Mouse (Mus musculus): Measurements from ENCODE around the gene Tma7. TPM values are rescaled to one million over a fixed set of nuclear protein-coding genes. Genes with fewer than 3 reads are reported as not detected.

Tma7 gene
- polyA plus RNA-seq, 1 experiment from 2014 or later = 505 TPM

GRCm38 (mm10) chr9:109041351-109041750 is 41.0 kb downstream of the Tma7 start:
- no peaks in the 10 kb centered on the region for H3K36me3 ChIP-seq (ENCODE audit: control insufficient read depth, insufficient read depth)
- H3K4me1 ChIP-seq (replicated peaks; ENCODE audit: control insufficient read depth, insufficient read depth, low read length) = peaks cover 12% of the 10 kb centered on the region
- H3K27ac ChIP-seq (ENCODE audit: low read length) = no peak overlapping the region
- H3K4me2 ChIP-seq (ENCODE audit: low read length) = no peak overlapping the region
- WGBS = 74% methylated on average over 7 of the region's 7 CpGs
- H3K9ac ChIP-seq (replicated peaks; ENCODE audit: low read depth, low read length) = no peak overlapping the region
- H3K27me3 ChIP-seq (replicated peaks; ENCODE audit: control insufficient read depth, insufficient read depth, low read length) = no peaks in the 10 kb centered on the region
- no peak for ATAC-seq
- H3K4me3 ChIP-seq (replicated peaks; ENCODE audit: low read length) = no peak overlapping the region
- H3K9me3 ChIP-seq (ENCODE audit: control insufficient read depth, low read length) = no peaks in the 10 kb centered on the region

- no peak overlapping the region for H3K27ac ChIP-seq (ENCODE audit: low read length)
- H3K4me1 ChIP-seq (replicated peaks; ENCODE audit: control insufficient read depth, insufficient read depth, low read length) = peaks cover 12% of the 10 kb centered on the region
- no peak overlapping the region for H3K9ac ChIP-seq (replicated peaks; ENCODE audit: low read depth, low read length)
- no peak overlapping the region for H3K4me2 ChIP-seq (ENCODE audit: low read length)
- H3K36me3 ChIP-seq (ENCODE audit: control insufficient read depth, insufficient read depth) = no peaks in the 10 kb centered on the region
- ATAC-seq = no peak
- H3K27me3 ChIP-seq (replicated peaks; ENCODE audit: control insufficient read depth, insufficient read depth, low read length) = no peaks in the 10 kb centered on the region
- no peak overlapping the region for H3K4me3 ChIP-seq (replicated peaks; ENCODE audit: low read length)
- H3K9me3 ChIP-seq (ENCODE audit: control insufficient read depth, low read length) = no peaks in the 10 kb centered on the region
- WGBS = 71% methylated on average over 6 of the region's 6 CpGs
These were observed 41.5 kb downstream of the Tma7 start for GRCm38 (mm10) chr9:109040906-109041305.

DNA sequence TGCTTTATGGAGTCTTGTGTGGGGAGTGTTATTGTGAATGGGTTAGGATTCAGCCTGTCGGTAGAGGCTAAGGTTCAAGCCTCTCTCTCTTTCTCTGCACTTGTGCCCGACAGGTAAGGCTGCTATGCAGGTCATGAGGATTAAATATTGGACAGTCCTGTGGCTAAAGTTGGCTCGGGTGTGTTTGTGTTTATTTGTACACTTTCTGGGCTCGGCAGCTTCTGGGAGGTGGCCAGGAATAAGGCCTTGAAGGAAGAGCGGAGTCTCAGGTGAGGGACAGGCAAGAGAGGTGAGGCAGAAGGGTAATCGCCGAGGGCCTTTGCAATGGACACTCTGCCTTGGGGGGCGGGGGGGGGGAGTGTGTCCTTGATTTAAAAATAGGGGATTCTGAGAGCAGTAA is 42.2 kb downstream of the Tma7 start:
- Histone ChIP-seq H3K27ac (ENCODE audit: low read length) (no peak overlapping the region), H3K9ac (replicated peaks; ENCODE audit: low read depth, low read length) (no peak overlapping the region), H3K4me3 (replicated peaks; ENCODE audit: low read length) (no peak overlapping the region), H3K27me3 (replicated peaks; ENCODE audit: control insufficient read depth, insufficient read depth, low read length) (no peaks in the 10 kb centered on the region), H3K4me2 (ENCODE audit: low read length) (no peak overlapping the region), H3K9me3 (ENCODE audit: control insufficient read depth, low read length) (no peaks in the 10 kb centered on the region), H3K36me3 (ENCODE audit: control insufficient read depth, insufficient read depth) (no peaks in the 10 kb centered on the region), H3K4me1 (replicated peaks; ENCODE audit: control insufficient read depth, insufficient read depth, low read length) (peaks cover 12% of the 10 kb centered on the region)
- no peak for ATAC-seq
- 81% methylated on average over 8 of the region's 8 CpGs for WGBS

DNA sequence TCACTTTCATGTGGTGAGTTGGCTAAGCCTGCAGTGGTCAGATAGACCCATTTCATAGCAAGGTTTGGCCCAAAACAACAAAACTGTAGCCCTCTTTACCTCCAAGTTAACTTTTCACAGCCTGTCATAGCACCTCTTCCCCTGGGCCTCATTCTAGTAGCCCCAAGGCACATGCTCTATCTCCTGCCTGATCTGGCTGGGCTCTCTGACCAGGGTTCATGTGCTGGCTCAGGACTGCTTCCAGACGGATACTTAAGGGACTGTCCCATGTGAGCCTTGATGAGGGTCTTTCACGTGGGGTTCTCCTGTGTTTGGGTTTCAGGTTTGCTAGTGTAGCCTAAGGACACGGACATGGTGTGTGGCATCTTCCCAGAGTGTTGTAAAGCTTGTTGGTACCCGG is 42.7 kb downstream of the Tma7 start:
- no peak for ATAC-seq
- WGBS = 85% methylated on average over 4 of the region's 4 CpGs
- no peak overlapping the region for H3K27ac ChIP-seq (ENCODE audit: low read length)
- no peak overlapping the region for H3K4me2 ChIP-seq (ENCODE audit: low read length)
- H3K4me1 ChIP-seq (replicated peaks; ENCODE audit: control insufficient read depth, insufficient read depth, low read length) = peaks cover 12% of the 10 kb centered on the region
- no peaks in the 10 kb centered on the region for H3K9me3 ChIP-seq (ENCODE audit: control insufficient read depth, low read length)
- H3K9ac ChIP-seq (replicated peaks; ENCODE audit: low read depth, low read length) = no peak overlapping the region
- H3K27me3 ChIP-seq (replicated peaks; ENCODE audit: control insufficient read depth, insufficient read depth, low read length) = no peaks in the 10 kb centered on the region
- H3K4me3 ChIP-seq (replicated peaks; ENCODE audit: low read length) = no peak overlapping the region
- H3K36me3 ChIP-seq (ENCODE audit: control insufficient read depth, insufficient read depth) = no peaks in the 10 kb centered on the region

DNA sequence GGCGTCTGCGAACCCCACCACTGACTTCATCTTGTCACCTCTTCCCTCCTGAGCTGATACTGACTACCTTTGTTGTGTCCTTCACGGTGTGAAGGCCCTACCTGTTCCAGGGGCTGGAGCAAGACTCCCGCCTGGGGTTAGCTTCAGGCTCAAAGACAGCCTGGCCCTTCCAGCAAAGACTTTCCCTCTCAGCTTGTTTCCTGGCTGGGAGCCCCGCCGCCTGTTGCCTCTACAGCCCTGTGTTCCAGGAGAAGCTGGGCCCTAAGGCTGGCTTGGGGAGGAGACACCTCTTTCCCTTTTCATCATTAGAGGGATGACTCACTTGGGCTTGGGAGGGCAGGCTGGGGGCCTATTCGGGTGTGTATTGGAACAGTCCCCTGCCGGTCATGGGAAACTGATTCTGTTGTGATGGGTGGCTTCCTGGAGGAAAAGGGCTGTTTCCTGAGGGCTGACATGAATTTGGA is 43.5 kb downstream of the Tma7 start:
- no peaks in the 10 kb centered on the region for H3K36me3 ChIP-seq (ENCODE audit: control insufficient read depth, insufficient read depth)
- no peak overlapping the region for H3K27ac ChIP-seq (ENCODE audit: low read length)
- H3K4me1 ChIP-seq (replicated peaks; ENCODE audit: control insufficient read depth, insufficient read depth, low read length) = peaks cover 12% of the 10 kb centered on the region
- ATAC-seq = no peak; the same call in 1 of the 2 replicates
- no peaks in the 10 kb centered on the region for H3K27me3 ChIP-seq (replicated peaks; ENCODE audit: control insufficient read depth, insufficient read depth, low read length)
- H3K9me3 ChIP-seq (ENCODE audit: control insufficient read depth, low read length) = no peaks in the 10 kb centered on the region
- peak overlapping the region; percentile 51 for H3K4me3 ChIP-seq (replicated peaks; ENCODE audit: low read length)
- H3K4me2 ChIP-seq (ENCODE audit: low read length) = peak overlapping the region; percentile 81
- H3K9ac ChIP-seq (replicated peaks; ENCODE audit: low read depth, low read length) = peak overlapping the region; percentile 63
- WGBS = 16% methylated on average over 8 of the region's 8 CpGs

- Histone ChIP-seq H3K9me3 (ENCODE audit: control insufficient read depth, low read length) (no peaks in the 10 kb centered on the region), H3K4me1 (replicated peaks; ENCODE audit: control insufficient read depth, insufficient read depth, low read length) (peaks cover 12% of the 10 kb centered on the region), H3K4me2 (ENCODE audit: low read length) (peak within 1 kb of the TSS; percentile 81), H3K36me3 (ENCODE audit: control insufficient read depth, insufficient read depth) (no peaks in the 10 kb centered on the region), H3K4me3 (replicated peaks; ENCODE audit: low read length) (peak within 1 kb of the TSS; percentile 51), H3K9ac (replicated peaks; ENCODE audit: low read depth, low read length) (peak within 1 kb of the TSS; percentile 63), H3K27ac (ENCODE audit: low read length) (no peak within 1 kb of the TSS), H3K27me3 (replicated peaks; ENCODE audit: control insufficient read depth, insufficient read depth, low read length) (no peaks in the 10 kb centered on the region)
- peak; percentile 74 for ATAC-seq
- WGBS = under 1% methylated on average over 40 of the region's 40 CpGs
These were observed 44.1 kb downstream of the Tma7 start, which contains the start of gene Shisa5 for GRCm38 (mm10) chr9:109038086-109038895. Gene Shisa5 (plus strand): TSS chr9:109038565.

- Histone ChIP-seq H3K4me2 (ENCODE audit: low read length) (no peak overlapping the region), H3K27ac (ENCODE audit: low read length) (no peak overlapping the region), H3K36me3 (ENCODE audit: control insufficient read depth, insufficient read depth) (no peaks in the 10 kb centered on the region; the same call in none of the 2 replicates), H3K4me1 (replicated peaks; ENCODE audit: control insufficient read depth, insufficient read depth, low read length) (no peaks in the 10 kb centered on the region), H3K9me3 (ENCODE audit: control insufficient read depth, low read length) (no peaks in the 10 kb centered on the region), H3K9ac (replicated peaks; ENCODE audit: low read depth, low read length) (no peak overlapping the region), H3K4me3 (replicated peaks; ENCODE audit: low read length) (no peak overlapping the region), H3K27me3 (replicated peaks; ENCODE audit: control insufficient read depth, insufficient read depth, low read length) (no peaks in the 10 kb centered on the region)
- no peak for ATAC-seq
- 88% methylated on average over 6 of the region's 6 CpGs for WGBS
These were observed 50.0 kb downstream of the Tma7 start for GRCm38 (mm10) chr9:109032435-109032834.

GRCm38 (mm10) chr9:109031686-109032085 is 50.7 kb downstream of the Tma7 start:
- Histone ChIP-seq H3K27me3 (replicated peaks; ENCODE audit: control insufficient read depth, insufficient read depth, low read length) (no peaks in the 10 kb centered on the region), H3K4me1 (replicated peaks; ENCODE audit: control insufficient read depth, insufficient read depth, low read length) (no peaks in the 10 kb centered on the region), H3K36me3 (ENCODE audit: control insufficient read depth, insufficient read depth) (no peaks in the 10 kb centered on the region; the same call in none of the 2 replicates), H3K4me3 (replicated peaks; ENCODE audit: low read length) (no peak overlapping the region), H3K4me2 (ENCODE audit: low read length) (no peak overlapping the region), H3K27ac (ENCODE audit: low read length) (no peak overlapping the region), H3K9me3 (ENCODE audit: control insufficient read depth, low read length) (no peaks in the 10 kb centered on the region), H3K9ac (replicated peaks; ENCODE audit: low read depth, low read length) (no peak overlapping the region)
- ATAC-seq = no peak
- 86% methylated on average over 8 of the region's 8 CpGs for WGBS

DNA sequence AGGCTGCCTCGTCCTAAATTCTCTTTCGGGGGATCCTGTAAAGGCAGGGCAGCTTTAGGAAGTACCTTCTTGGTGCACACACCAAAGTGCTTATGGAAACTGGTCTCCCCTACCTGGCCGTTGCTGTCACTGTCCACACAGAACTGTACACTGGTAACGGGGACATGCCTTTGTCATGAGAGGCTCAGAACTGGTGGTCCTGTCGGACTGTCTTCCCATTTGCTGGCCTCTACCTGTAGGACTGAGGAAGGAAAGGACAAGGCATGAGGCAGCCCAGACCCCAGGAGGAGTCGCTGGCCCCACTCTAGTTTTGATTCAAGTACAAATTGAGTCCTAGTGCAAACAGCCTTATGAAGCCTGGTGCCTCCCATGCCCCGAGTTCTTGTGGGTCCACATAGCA is 51.4 kb downstream of the Tma7 start:
- H3K4me2 ChIP-seq (ENCODE audit: low read length) = no peak overlapping the region
- H3K4me3 ChIP-seq (replicated peaks; ENCODE audit: low read length) = no peak overlapping the region
- H3K9ac ChIP-seq (replicated peaks; ENCODE audit: low read depth, low read length) = no peak overlapping the region
- no peaks in the 10 kb centered on the region for H3K27me3 ChIP-seq (replicated peaks; ENCODE audit: control insufficient read depth, insufficient read depth, low read length)
- H3K9me3 ChIP-seq (ENCODE audit: control insufficient read depth, low read length) = no peaks in the 10 kb centered on the region
- ATAC-seq = no peak
- H3K4me1 ChIP-seq (replicated peaks; ENCODE audit: control insufficient read depth, insufficient read depth, low read length) = no peaks in the 10 kb centered on the region
- no peak overlapping the region for H3K27ac ChIP-seq (ENCODE audit: low read length)
- H3K36me3 ChIP-seq (ENCODE audit: control insufficient read depth, insufficient read depth) = no peaks in the 10 kb centered on the region; the same call in none of the 2 replicates
- 92% methylated on average over 7 of the region's 7 CpGs for WGBS
